Mouse (Mus musculus): ENCODE results near the gene Ephb1. TPM values are rescaled to one million over a fixed set of nuclear protein-coding genes. Genes with fewer than 3 reads are reported as not detected.

The Ephb1 gene
- polyA plus RNA-seq, 1 experiment = 0.02 TPM

DNA sequence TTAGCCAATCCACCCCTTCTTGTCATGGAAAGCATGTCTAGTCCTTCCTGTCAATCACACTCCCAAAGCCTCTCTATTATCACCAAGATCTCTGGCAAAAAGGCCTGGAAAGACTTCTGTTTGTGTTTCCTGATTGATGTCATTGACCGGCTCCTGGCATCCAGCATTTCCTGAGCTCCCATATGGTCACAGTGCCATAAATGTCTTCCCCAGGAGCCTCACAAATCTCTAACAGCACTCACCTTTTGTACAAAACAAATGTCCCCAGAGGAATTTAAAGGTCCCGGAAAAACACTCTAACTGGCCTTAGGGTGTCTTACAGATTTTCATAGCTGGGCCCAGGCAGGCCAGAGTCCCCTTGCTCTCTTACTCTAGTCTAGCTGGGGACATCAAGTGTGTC, 112.9 kb downstream of the Ephb1 start:
- peaks cover 13% of the 10 kb centered on the region for H3K27me3 ChIP-seq (ENCODE audit: control insufficient read depth, insufficient read depth, insufficient read length)
- H3K36me3 ChIP-seq (ENCODE audit: control insufficient read depth, insufficient read depth) = no peaks in the 10 kb centered on the region
- TF ChIP-seq FOSL1 (IDR thresholded peaks at IDR 0.05; ENCODE audit: insufficient read depth, low read length, poor library complexity, severe bottlenecking) = no peak
- H3K79me3 ChIP-seq (ENCODE audit: low read depth) = no peaks in the 10 kb centered on the region
- no peak overlapping the region for H3K4me3 ChIP-seq (ENCODE audit: insufficient read depth, poor library complexity, severe bottlenecking)
- H3ac ChIP-seq (ENCODE audit: control insufficient read depth, insufficient read length, low read depth) = no peak overlapping the region
- no peaks in the 10 kb centered on the region for H3K79me2 ChIP-seq (ENCODE audit: control insufficient read depth, insufficient read depth)

- Histone ChIP-seq H3K79me3 (ENCODE audit: low read depth) (no peaks in the 10 kb centered on the region), H3K36me3 (ENCODE audit: control insufficient read depth, insufficient read depth) (no peaks in the 10 kb centered on the region), H3ac (ENCODE audit: control insufficient read depth, insufficient read length, low read depth) (no peak overlapping the region), H3K27me3 (ENCODE audit: control insufficient read depth, insufficient read depth, insufficient read length) (peaks cover 7% of the 10 kb centered on the region), H3K79me2 (ENCODE audit: control insufficient read depth, insufficient read depth) (no peaks in the 10 kb centered on the region), H3K4me3 (ENCODE audit: insufficient read depth, poor library complexity, severe bottlenecking) (no peak overlapping the region)
- TF ChIP-seq MAX (IDR thresholded peaks at IDR 0.05) = no peak
- no peak for TF ChIP-seq FOSL1 (IDR thresholded peaks at IDR 0.05; ENCODE audit: insufficient read depth, low read length, poor library complexity, severe bottlenecking)
- TF ChIP-seq MYOD1 (IDR thresholded peaks at IDR 0.05; ENCODE audit: control insufficient read depth, insufficient read length, low read depth) = no peak
- TF ChIP-seq MYOG (IDR thresholded peaks at IDR 0.05; ENCODE audit: control insufficient read depth, extremely low read depth, insufficient read length) = no peak
- TF ChIP-seq CTCF (IDR thresholded peaks at IDR 0.05; ENCODE audit: control insufficient read depth, insufficient read depth, insufficient read length) = no peak
- no peak for TF ChIP-seq CEBPB (IDR thresholded peaks at IDR 0.05; ENCODE audit: low read depth)
- TF ChIP-seq USF1 (IDR thresholded peaks at IDR 0.05; ENCODE audit: low read depth) = no peak
Measured at GRCm38 (mm10) chr9:102240215-102240614, 114.3 kb downstream of the Ephb1 start.

DNA sequence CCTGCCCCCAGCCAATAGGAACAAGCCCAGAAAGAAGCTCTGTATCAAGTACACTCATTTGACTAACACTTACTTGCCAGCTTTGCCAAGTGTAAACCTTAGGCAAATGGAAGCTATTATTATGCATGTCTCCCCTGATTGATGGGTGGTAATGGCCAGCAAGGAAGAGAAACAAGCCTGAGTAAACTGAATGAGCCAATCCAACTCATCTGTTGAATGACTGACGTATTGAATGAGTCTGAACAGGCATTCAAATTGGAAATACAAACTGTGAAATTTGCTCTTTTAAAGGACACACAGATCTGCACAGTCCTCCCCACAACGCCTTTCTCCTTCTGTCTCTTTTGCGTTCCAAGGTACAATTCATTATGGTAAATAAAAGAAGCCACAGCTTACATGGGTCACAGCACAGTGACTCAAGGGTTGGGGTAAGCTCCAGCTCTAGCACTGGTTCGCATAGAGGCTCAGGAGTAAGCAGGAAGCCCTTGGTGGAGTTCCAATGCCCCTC, 119.0 kb downstream of the Ephb1 start:
- H3K4me3 ChIP-seq (ENCODE audit: insufficient read depth, poor library complexity, severe bottlenecking) = no peak overlapping the region
- no peaks in the 10 kb centered on the region for H3K27me3 ChIP-seq (ENCODE audit: control insufficient read depth, insufficient read depth, insufficient read length)
- TF ChIP-seq USF1 (IDR thresholded peaks at IDR 0.05; ENCODE audit: low read depth) (no peak), CEBPB (IDR thresholded peaks at IDR 0.05; ENCODE audit: low read depth) (no peak), MYOD1 (IDR thresholded peaks at IDR 0.05; ENCODE audit: control insufficient read depth, insufficient read length, low read depth) (no peak), MYOG (IDR thresholded peaks at IDR 0.05; ENCODE audit: control insufficient read depth, extremely low read depth, insufficient read length) (no peak), MAX (IDR thresholded peaks at IDR 0.05) (no peak), CTCF (IDR thresholded peaks at IDR 0.05; ENCODE audit: control insufficient read depth, insufficient read depth, insufficient read length) (no peak), FOSL1 (IDR thresholded peaks at IDR 0.05; ENCODE audit: insufficient read depth, low read length, poor library complexity, severe bottlenecking) (no peak)
- no peak overlapping the region for H3ac ChIP-seq (ENCODE audit: control insufficient read depth, insufficient read length, low read depth)
- H3K79me2 ChIP-seq (ENCODE audit: control insufficient read depth, insufficient read depth) = no peaks in the 10 kb centered on the region
- H3K79me3 ChIP-seq (ENCODE audit: low read depth) = no peaks in the 10 kb centered on the region
- H3K36me3 ChIP-seq (ENCODE audit: control insufficient read depth, insufficient read depth) = no peaks in the 10 kb centered on the region

DNA sequence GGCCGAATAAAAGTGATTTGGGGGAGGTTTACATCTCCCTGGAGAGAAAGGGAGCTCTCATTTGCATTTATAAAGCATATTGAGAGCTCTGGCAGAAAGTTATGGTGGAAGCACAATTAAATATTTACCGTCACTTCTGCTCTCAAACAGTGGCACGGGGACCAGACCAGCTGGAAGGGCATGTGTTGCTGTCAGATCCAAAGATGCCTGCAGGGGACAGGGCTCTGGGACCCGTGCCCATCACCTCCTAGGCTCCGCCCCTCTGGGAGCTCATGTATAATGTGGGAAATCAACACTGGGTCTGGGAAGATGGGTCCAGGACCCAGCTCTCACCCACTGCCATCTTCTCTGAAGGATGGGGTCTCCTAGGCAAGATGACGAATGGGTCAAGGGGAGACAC, 123.2 kb downstream of the Ephb1 start:
- H3K79me2 ChIP-seq (ENCODE audit: control insufficient read depth, insufficient read depth) = no peaks in the 10 kb centered on the region
- no peaks in the 10 kb centered on the region for H3K79me3 ChIP-seq (ENCODE audit: low read depth)

GRCm38 (mm10) chr9:102216746-102217566, 137.5 kb downstream of the Ephb1 start:
- H3K36me3 ChIP-seq (ENCODE audit: control insufficient read depth, insufficient read depth) = no peaks in the 10 kb centered on the region
- H3K4me3 ChIP-seq (ENCODE audit: insufficient read depth, poor library complexity, severe bottlenecking) = no peak overlapping the region
- TF ChIP-seq USF1 (IDR thresholded peaks at IDR 0.05; ENCODE audit: low read depth) = no peak
- no peak for TF ChIP-seq MAX (IDR thresholded peaks at IDR 0.05)
- TF ChIP-seq FOSL1 (IDR thresholded peaks at IDR 0.05; ENCODE audit: insufficient read depth, low read length, poor library complexity, severe bottlenecking) = no peak
- TF ChIP-seq MYOD1 (IDR thresholded peaks at IDR 0.05; ENCODE audit: control insufficient read depth, insufficient read length, low read depth) = no peak
- TF ChIP-seq CEBPB (IDR thresholded peaks at IDR 0.05; ENCODE audit: low read depth) = no peak
- TF ChIP-seq MYOG (IDR thresholded peaks at IDR 0.05; ENCODE audit: control insufficient read depth, extremely low read depth, insufficient read length) = no peak
- TF ChIP-seq CTCF (IDR thresholded peaks at IDR 0.05; ENCODE audit: control insufficient read depth, insufficient read depth, insufficient read length) = no peak
- H3K27me3 ChIP-seq (ENCODE audit: control insufficient read depth, insufficient read depth, insufficient read length) = peaks cover 1% of the 10 kb centered on the region
- no peaks in the 10 kb centered on the region for H3K79me3 ChIP-seq (ENCODE audit: low read depth)
- no peak overlapping the region for H3ac ChIP-seq (ENCODE audit: control insufficient read depth, insufficient read length, low read depth)
- no peaks in the 10 kb centered on the region for H3K79me2 ChIP-seq (ENCODE audit: control insufficient read depth, insufficient read depth)

More for the DNA sequence above, 123.2 kb downstream of the Ephb1 start:
- Histone ChIP-seq H3ac (ENCODE audit: control insufficient read depth, insufficient read length, low read depth) (no peak overlapping the region), H3K36me3 (ENCODE audit: control insufficient read depth, insufficient read depth) (no peaks in the 10 kb centered on the region), H3K27me3 (ENCODE audit: control insufficient read depth, insufficient read depth, insufficient read length) (no peaks in the 10 kb centered on the region), H3K4me3 (ENCODE audit: insufficient read depth, poor library complexity, severe bottlenecking) (no peak overlapping the region)
- no peak for TF ChIP-seq MYOD1 (IDR thresholded peaks at IDR 0.05; ENCODE audit: control insufficient read depth, insufficient read length, low read depth)
- no peak for TF ChIP-seq MYOG (IDR thresholded peaks at IDR 0.05; ENCODE audit: control insufficient read depth, extremely low read depth, insufficient read length)
- no peak for TF ChIP-seq CTCF (IDR thresholded peaks at IDR 0.05; ENCODE audit: control insufficient read depth, insufficient read depth, insufficient read length)
- no peak for TF ChIP-seq USF1 (IDR thresholded peaks at IDR 0.05; ENCODE audit: low read depth)
- TF ChIP-seq FOSL1 (IDR thresholded peaks at IDR 0.05; ENCODE audit: insufficient read depth, low read length, poor library complexity, severe bottlenecking) = no peak
- TF ChIP-seq MAX (IDR thresholded peaks at IDR 0.05) = no peak
- TF ChIP-seq CEBPB (IDR thresholded peaks at IDR 0.05; ENCODE audit: low read depth) = no peak
